Mouse (Mus musculus) heart, embryonic 10.5 days (tissue): ENCODE results near the gene AC124502.3. TPM values are rescaled to one million over a fixed set of nuclear protein-coding genes. Genes with fewer than 3 reads are reported as not detected.

ENCODE experiments used
- DNase-seq: peaks from one replicate; pipeline ENCODE4 v3.0.0-alpha.2; 2017; ENCODE audit warnings: low spot score
- H3K27ac ChIP-seq: fragments of 300-500 bp; sonication (generic); 2 replicates; pipeline ENCODE4 v1.5.1; 2016; ENCODE audit warnings: mild to moderate bottlenecking
- H3K27me3 ChIP-seq: fragments of 300-500 bp; sonication (generic); 2 replicates; pipeline ENCODE4 v1.6.1; 2016; ENCODE audit warnings: mild to moderate bottlenecking; ENCODE audit not compliant: poor library complexity, insufficient read depth, severe bottlenecking
- H3K36me3 ChIP-seq: fragments of 300-500 bp; sonication (generic); 2 replicates; pipeline ENCODE4 v1.6.1; 2016; ENCODE audit warnings: mild to moderate bottlenecking, moderate library complexity
- H3K4me1 ChIP-seq: fragments of 300-500 bp; sonication (generic); 2 replicates; pipeline ENCODE4 v1.6.1; 2016; ENCODE audit warnings: mild to moderate bottlenecking
- H3K4me3 ChIP-seq: fragments of 300-500 bp; sonication (generic); 2 replicates; pipeline ENCODE4 v1.5.1; 2016; ENCODE audit warnings: mild to moderate bottlenecking, moderate library complexity
- H3K9me3 ChIP-seq: fragments of 300-500 bp; sonication (generic); 2 replicates; pipeline ENCODE4 v1.6.1; 2016; ENCODE audit warnings: mild to moderate bottlenecking, moderate library complexity
- WGBS: fragments of 180-500 bp; shearing (Covaris S2); methylation state at CpG from one replicate; pipeline ENCODE4 v1.1.7; 2016; 5-methylcytosine and 5-hydroxymethylcytosine counted together
- polyA plus RNA-seq: library from polyadenylated mRNA; unstranded; fragments of >200 nt; fragmentation: Nextera tagmentation; extraction: Ambion mirVana; gene quantifications from 2 replicates; pipeline ENCODE4 v1.2.1, GENCODE M21; 2016

The AC124502.3 gene
- polyA plus RNA-seq, 1 experiment from 2014 or later: 2.5 TPM

DNA sequence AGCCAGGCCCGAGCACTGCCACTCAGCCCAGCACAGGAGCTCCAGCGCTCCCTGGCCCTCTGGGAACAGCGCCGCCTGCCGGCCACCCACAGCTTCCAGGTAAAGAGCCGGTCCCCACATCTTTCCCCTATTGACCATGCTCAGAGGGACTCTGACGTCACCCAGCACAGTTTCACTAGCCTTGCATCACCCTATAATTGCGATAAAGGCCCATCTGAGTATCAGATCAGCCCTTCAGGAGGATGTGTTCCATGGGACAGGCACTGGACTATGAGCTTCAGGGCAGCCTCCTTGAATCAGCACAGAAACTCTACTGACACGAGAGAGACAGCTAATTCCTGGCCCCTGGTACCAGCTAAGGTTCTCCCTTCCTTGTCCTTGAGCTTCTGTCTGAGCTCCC, 15.2 kb downstream of the AC124502.3 start:
- no peak for DNase-seq
- WGBS: 23% methylated on average over 9 of the region's 9 CpGs
- H3K27me3 ChIP-seq: peaks cover 66% of the 10 kb centered on the region
- H3K36me3 ChIP-seq: peaks cover 15% of the 10 kb centered on the region
- H3K9me3 ChIP-seq: no peaks in the 10 kb centered on the region
- H3K4me3 ChIP-seq: no peak overlapping the region
- no peak overlapping the region for H3K27ac ChIP-seq
- H3K4me1 ChIP-seq: peaks cover 69% of the 10 kb centered on the region

DNA sequence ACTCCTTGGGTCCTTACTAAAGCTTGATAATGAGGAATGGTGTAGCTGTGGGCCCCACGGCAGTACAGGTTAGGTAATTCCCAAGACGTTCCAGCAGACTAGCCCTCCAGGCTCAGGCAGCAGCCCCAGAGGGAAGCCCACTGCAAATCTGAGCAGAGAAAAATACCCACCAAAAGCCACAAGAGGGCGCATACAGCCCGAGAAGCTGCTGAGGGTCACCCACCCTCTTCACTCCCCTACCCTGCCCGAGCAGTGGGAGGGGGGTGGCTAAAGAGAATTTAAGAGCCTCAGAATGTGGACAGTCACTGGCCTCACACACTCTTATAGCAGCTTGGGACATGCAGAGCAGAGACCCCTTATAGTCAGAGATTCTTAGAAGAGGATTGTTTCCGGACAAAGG, 17.6 kb downstream of the AC124502.3 start:
- WGBS: 11% methylated on average over 6 of the region's 6 CpGs
- peaks cover 52% of the 10 kb centered on the region for H3K27me3 ChIP-seq
- H3K9me3 ChIP-seq: no peaks in the 10 kb centered on the region
- H3K36me3 ChIP-seq: peaks cover 8% of the 10 kb centered on the region; the same call in 1 of the 2 replicates
- DNase-seq: no peak
- no peak overlapping the region for H3K4me3 ChIP-seq
- peak overlapping the region; percentile 38; the same call in 1 of the 2 replicates for H3K27ac ChIP-seq
- H3K4me1 ChIP-seq: peaks cover 69% of the 10 kb centered on the region

DNA sequence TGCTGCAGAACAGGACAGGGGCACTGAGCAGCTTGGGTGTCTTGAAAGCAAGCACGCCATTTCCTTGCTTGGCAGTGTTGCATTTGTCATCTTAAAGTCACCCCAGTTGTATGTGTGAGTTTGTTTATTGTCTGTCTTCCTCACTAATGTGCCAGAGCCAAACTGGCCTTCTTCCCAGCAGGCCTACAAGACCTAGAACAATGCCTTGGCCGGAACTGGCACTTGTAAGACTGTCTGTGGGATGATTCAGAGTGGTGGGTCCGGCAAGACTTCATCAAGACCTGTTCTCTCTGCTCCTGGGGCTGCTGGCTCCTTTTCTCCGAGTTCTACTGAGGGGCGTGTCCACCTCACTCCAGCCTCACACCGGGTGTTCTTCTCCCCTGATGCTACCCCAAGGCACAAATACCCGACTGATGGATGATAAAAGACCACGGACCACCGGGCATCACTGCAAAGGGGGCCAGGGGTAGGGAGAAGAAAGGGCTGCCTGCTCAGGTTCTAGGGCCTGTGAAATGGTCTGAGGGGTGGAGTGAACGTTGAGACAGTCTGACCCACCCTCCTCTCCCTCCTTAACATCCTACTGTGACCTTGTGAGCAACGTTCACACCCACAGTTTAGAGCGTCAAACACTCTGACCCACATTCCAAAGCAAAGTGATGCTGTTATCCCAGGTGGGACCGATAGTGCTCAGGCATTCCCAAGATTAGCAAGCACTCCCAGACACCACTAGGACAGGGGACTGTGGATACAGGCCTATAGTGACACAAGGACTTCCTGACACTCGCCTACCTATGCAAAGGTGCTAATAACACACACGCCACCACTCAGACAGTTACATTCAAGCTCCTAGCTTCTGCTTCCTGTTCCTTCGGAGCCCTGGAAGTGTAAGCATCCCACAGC, 19.4 kb downstream of the AC124502.3 start:
- WGBS: 20% methylated on average over 16 of the region's 16 CpGs
- Histone ChIP-seq H3K4me1 (peaks cover 62% of the 10 kb centered on the region), H3K27ac (peak overlapping the region; percentile 85), H3K36me3 (peaks cover 5% of the 10 kb centered on the region; the same call in 1 of the 2 replicates), H3K9me3 (no peaks in the 10 kb centered on the region), H3K4me3 (0 out of 2 replicates have a peak overlapping the region, but pooled peaks have one; percentile 15), H3K27me3 (peaks cover 34% of the 10 kb centered on the region)
- no peak for DNase-seq

DNA sequence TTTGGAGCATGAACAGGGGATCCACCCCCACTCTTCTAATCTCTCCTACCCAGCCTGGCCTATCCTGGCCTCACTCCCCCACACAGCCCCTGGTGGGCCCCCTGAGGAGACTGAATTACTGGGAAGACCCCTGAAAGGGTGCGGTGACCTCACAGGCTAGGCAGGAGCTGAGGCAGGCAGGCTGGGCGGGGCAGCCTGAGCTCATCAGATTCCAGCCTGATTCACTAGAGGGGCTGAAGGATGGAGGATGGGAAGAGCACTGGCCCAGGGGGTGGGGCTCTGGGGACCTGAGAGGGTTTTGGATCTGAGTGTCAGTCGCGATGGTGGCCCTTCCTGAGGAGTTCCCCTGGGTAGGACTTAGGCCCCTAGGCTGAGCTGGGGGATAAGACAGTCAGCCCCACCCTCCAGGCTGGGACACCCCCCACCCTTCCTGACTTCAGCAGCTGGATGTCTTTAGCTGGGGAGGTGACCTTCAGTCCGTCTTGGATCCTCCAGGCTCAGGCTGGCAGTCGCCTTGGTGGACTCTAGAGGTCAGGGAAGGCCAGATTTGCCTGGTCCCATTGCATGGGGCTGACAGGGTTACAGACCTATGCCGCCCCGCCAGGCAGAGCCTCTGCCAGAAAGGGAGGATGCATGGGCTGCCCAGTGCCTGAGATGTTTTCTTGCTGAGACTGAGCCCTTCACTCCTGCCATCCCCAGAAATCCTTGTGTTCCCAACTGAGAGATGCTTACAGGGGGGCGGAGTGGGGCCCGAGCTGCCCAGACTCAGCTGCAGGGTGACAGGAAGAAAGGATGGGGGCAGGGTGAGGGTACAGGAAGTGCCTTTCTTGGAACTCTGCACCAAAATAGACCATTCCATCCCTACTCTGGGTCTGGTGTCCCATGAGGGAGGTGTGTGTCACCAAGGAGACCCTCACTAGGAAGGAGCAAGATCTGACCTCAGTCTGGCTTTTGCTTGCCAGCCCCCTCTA, 20.4 kb downstream of the AC124502.3 start:
- Histone ChIP-seq H3K4me3 (peak overlapping the region; percentile 15), H3K27ac (peak overlapping the region; percentile 85), H3K9me3 (no peaks in the 10 kb centered on the region), H3K4me1 (peaks cover 60% of the 10 kb centered on the region), H3K36me3 (no peaks in the 10 kb centered on the region), H3K27me3 (peaks cover 24% of the 10 kb centered on the region)
- 9% methylated on average over 10 of the region's 10 CpGs for WGBS
- peak; percentile 84 for DNase-seq

DNA sequence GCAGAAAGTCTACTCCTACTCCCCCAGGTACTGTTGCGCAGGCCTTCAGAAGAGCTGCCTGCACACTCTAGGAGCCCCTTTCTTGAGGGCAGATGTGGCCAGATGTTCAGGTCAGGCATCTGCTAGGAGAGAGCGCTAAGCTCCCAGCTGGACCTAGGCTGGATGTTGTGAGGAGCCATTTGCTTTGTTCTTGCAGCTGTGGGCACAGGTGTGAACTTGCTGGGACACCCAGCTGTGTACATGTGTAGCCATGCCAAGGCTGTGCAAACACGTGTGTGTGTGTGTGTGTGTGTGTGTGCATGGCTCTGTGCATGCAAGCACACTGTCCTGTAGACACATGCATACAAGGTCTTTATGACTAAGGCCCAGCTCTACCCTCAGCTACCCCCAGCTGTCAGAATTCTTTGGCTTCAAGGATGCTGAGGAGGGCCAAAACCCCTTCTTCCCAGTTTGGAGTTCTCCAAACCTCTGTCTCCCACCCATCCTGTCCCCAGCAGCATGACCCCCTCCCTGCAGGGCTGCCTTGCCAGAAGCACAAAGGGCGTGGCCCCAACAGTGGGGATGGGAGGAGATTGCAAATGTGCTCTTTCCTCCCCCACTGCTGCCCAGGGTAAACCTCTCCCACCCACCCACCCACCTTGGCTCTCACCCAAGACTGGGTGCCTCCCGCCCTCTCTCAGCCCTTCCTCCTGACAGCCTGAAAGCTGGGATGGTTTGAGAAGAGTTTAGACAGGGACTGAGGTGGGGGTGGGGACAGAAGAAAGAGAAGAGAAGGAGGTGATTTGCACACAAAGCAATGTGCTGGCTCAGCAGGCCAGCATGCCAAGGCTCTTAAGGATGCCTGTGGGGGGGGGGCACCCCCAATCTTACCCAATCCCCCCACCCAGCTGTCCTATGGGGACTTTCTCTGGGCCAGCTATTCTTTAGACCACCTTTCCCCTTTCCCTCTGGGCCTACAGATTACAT, 22.0 kb downstream of the AC124502.3 start:
- Histone ChIP-seq H3K27ac (peak overlapping the region; percentile 85), H3K27me3 (peaks cover 10% of the 10 kb centered on the region; the same call in 1 of the 2 replicates), H3K4me1 (peaks cover 60% of the 10 kb centered on the region), H3K9me3 (no peaks in the 10 kb centered on the region), H3K4me3 (no peak overlapping the region), H3K36me3 (no peaks in the 10 kb centered on the region)
- WGBS: 40% methylated on average over 5 of the region's 5 CpGs
- no peak for DNase-seq

DNA sequence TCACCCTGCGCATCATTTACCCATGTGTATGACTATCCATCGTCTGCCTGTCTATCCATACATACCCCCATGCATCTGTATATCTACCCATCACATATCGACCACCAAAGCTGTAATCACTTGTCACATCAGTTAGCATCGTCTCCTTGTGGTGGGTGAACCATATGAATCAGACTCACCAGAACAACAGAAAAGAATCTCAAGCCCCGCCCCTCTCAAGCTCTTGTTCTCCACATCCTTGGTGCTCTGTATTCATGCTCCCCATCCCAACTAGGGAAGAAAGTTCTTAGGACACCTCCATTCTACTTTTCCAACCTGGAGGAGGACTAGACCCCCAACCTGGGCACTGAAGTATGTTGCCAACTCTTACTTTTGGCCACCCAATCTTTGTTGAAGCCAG, 23.4 kb downstream of the AC124502.3 start:
- 82% methylated on average over 5 of the region's 5 CpGs for WGBS
- H3K9me3 ChIP-seq: no peaks in the 10 kb centered on the region
- H3K36me3 ChIP-seq: no peaks in the 10 kb centered on the region
- no peak overlapping the region for H3K4me3 ChIP-seq
- H3K27me3 ChIP-seq: peaks cover 10% of the 10 kb centered on the region; the same call in 1 of the 2 replicates
- peaks cover 54% of the 10 kb centered on the region for H3K4me1 ChIP-seq
- H3K27ac ChIP-seq: 0 out of 2 replicates have a peak overlapping the region, but pooled peaks have one; percentile 2
- no peak for DNase-seq

DNA sequence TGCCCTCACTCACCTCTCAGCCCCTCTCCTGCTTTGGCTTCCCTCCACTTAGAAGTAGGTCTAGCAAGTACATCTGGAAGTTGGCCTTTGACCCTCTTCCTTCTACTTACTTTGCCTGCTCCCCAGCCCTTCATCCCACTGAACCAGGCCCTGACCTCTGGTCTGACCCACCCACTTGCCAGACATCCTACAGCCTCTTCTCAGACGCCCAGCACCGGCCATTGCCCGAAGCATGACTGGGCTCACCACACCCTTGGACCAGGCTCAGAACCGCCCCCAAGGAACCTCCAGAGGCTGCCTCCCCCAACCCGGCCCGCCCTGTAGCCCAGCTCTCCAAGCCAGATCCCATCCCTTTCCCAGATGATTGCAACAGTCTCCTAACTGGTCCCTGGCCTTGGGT, 23.8 kb downstream of the AC124502.3 start:
- Histone ChIP-seq H3K27ac (0 out of 2 replicates have a peak overlapping the region, but pooled peaks have one; percentile 2), H3K36me3 (no peaks in the 10 kb centered on the region), H3K4me3 (no peak overlapping the region), H3K9me3 (no peaks in the 10 kb centered on the region), H3K27me3 (peaks cover 8% of the 10 kb centered on the region), H3K4me1 (peaks cover 57% of the 10 kb centered on the region)
- 66% methylated on average over 6 of the region's 6 CpGs for WGBS
- DNase-seq: no peak

DNA sequence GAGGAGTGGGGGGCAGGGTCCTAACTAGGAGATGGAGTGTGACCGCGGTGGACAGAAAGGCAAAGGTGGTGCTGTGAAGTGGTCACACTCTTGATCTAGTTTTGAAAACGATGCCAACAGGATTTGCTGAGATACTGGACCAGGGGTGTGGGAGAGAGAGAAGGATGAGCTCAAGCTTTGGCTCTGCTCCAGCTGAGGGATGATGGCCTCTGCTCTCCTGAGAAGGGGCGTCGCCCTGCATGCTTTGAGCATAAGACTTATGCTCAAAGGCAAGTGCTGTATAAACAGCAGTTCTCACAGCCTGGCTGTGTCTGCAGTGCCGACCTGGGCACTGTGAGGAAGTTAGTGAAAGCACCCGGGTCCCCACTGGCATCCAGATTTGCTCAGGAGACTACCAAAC, 26.4 kb downstream of the AC124502.3 start:
- H3K27me3 ChIP-seq: peaks cover 28% of the 10 kb centered on the region
- H3K4me1 ChIP-seq: peaks cover 58% of the 10 kb centered on the region
- peak overlapping the region; percentile 42 for H3K27ac ChIP-seq
- WGBS: 65% methylated on average over 7 of the region's 7 CpGs
- no peak overlapping the region for H3K4me3 ChIP-seq
- no peaks in the 10 kb centered on the region for H3K9me3 ChIP-seq
- DNase-seq: no peak
- no peaks in the 10 kb centered on the region for H3K36me3 ChIP-seq

DNA sequence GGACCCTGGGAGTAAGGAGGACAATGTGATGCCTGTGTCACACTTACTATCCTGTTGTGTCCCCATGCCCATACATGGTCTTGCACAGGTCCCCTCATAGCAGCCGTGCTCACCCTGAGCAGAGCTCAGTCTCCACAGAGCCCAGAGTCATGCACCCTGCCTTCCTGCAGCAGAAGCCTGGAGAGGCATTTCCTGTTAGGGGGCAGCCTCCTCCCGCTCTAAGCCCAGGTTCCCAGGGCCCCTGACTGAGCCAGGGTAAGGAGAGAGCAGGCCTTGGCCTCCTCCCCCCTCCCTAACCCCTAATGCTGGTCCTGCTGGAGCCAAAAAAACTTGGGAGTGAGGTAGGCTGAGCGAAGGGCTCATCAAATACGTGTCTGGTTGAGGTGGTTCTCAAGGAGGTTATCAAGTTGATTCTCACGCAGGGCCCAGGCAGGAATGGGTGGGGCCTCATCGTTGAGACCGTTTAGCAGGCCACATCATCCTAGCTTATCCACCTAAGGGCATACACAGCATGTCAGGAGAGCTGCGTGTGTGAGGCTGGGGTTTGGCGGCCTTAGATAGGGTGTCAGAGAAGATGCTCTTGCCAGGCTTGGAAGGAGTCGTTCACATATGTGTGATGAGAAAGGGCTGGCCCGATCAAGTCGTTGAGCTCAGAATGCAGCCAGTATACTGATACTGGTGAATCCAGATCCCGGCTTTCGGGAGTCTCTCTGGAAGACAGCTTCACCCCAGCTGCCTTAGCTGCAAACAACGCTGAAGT, 28.5 kb downstream of the AC124502.3 start:
- Histone ChIP-seq H3K4me3 (peak overlapping the region; percentile 72), H3K27me3 (peaks cover 43% of the 10 kb centered on the region), H3K9me3 (no peaks in the 10 kb centered on the region), H3K4me1 (peaks cover 62% of the 10 kb centered on the region), H3K27ac (peak overlapping the region; percentile 92), H3K36me3 (no peaks in the 10 kb centered on the region)
- 4% methylated on average over 15 of the region's 15 CpGs for WGBS
- DNase-seq: no peak

DNA sequence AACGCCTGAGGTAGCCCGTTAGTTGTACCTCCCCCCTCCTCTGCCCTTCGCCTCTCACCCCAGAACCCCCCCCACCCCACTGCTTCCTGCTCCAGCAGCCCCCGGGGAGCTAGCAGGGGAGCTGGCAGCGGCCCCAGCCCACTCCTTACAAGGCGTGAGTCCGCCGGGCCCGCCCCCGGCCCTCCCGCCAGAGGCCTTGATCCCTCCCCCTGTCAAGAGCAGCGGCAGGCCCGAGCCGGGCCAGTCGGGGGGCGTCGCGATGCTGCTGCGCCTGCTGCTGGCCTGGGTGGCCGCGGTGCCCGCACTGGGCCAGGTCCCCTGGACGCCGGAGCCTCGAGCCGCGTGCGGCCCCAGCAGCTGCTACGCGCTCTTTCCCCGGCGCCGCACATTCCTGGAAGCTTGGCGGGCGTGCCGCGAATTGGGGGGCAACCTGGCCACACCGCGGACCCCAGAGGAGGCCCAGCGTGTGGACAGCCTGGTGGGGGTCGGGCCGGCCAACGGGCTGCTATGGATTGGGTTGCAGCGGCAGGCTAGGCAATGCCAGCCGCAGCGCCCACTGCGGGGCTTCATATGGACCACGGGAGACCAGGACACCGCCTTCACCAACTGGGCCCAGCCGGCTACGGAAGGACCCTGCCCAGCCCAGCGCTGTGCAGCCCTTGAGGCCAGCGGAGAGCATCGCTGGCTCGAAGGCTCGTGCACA, 29.3 kb downstream of the AC124502.3 start, which contains the start of gene Cd248:
Cd248 (plus strand) TSS at position 212 of the 703 bp plus-strand sequence.
- peaks cover 61% of the 10 kb centered on the region for H3K4me1 ChIP-seq
- no peaks in the 10 kb centered on the region for H3K36me3 ChIP-seq
- DNase-seq: peak; percentile 90
- H3K27ac ChIP-seq: peak within 1 kb of the TSS; percentile 92
- peak within 1 kb of the TSS; percentile 72 for H3K4me3 ChIP-seq
- WGBS: 1% methylated on average over 56 of the region's 56 CpGs
- H3K9me3 ChIP-seq: no peaks in the 10 kb centered on the region
- H3K27me3 ChIP-seq: peaks cover 43% of the 10 kb centered on the region
